Mouse (Mus musculus): ENCODE data around the gene Rptor. TPM values are rescaled to one million over a fixed set of nuclear protein-coding genes. Genes with fewer than 3 reads are reported as not detected.

The Rptor gene
- total and polyA plus RNA-seq, 3 experiments = 19.7 to 32.4 (median 32.1) TPM

GRCm38 (mm10) chr11:119769666-119770065 lies 167.0 kb downstream of the Rptor start:
- Histone ChIP-seq H3K79me2 (replicated peaks; ENCODE audit: control insufficient read depth, insufficient read depth, low read length) (no peaks in the 10 kb centered on the region), H3K4me1 (ENCODE audit: control insufficient read depth, insufficient read depth, low read length) (no peaks in the 10 kb centered on the region; the same call in none of the 2 replicates), H3K27me3 (ENCODE audit: control insufficient read depth, insufficient read depth, low read length) (no peaks in the 10 kb centered on the region), H3K9ac (ENCODE audit: low read depth, low read length) (no peak overlapping the region), H3K4me3 (no peak overlapping the region), H3K27ac (no peak overlapping the region), H3K36me3 (ENCODE audit: control insufficient read depth, insufficient read depth, low read length) (no peaks in the 10 kb centered on the region)
- DNase-seq = no peak
- TF ChIP-seq POLR2A (IDR thresholded peaks at IDR 0.05; ENCODE audit: insufficient read depth, low read depth, low read length) (no peak), CTCF (IDR thresholded peaks at IDR 0.05) (peak; percentile 41)
- intact Hi-C loops (cut with DNase I) = no loop called here
- 74% methylated on average over 4 of the region's 4 CpGs for WGBS

- intact Hi-C loops (cut with DNase I) = no loop called here
- H3K4me1 ChIP-seq (ENCODE audit: control insufficient read depth, insufficient read depth, low read length) = no peaks in the 10 kb centered on the region; the same call in 1 of the 2 replicates
- no peaks in the 10 kb centered on the region for H3K79me2 ChIP-seq (replicated peaks; ENCODE audit: control insufficient read depth, insufficient read depth, low read length)
- no peak overlapping the region for H3K9ac ChIP-seq (ENCODE audit: low read depth, low read length)
- no peak for TF ChIP-seq CTCF (IDR thresholded peaks at IDR 0.05)
- no peak for TF ChIP-seq EP300 (IDR thresholded peaks at IDR 0.05; ENCODE audit: insufficient read depth, low read depth, low read length)
- TF ChIP-seq POLR2A (IDR thresholded peaks at IDR 0.05; ENCODE audit: insufficient read depth, low read depth, low read length) = no peak
- WGBS = 69% methylated on average over 4 of the region's 4 CpGs
- H3K36me3 ChIP-seq (ENCODE audit: control insufficient read depth, insufficient read depth, low read length) = no peaks in the 10 kb centered on the region
- H3K27me3 ChIP-seq (ENCODE audit: control insufficient read depth, insufficient read depth, low read length) = no peaks in the 10 kb centered on the region
- no peak overlapping the region for H3K27ac ChIP-seq
- DNase-seq = no peak
- no peak overlapping the region for H3K4me3 ChIP-seq
These were observed 168.3 kb downstream of the Rptor start for GRCm38 (mm10) chr11:119770985-119771384.

- TF ChIP-seq EP300 (IDR thresholded peaks at IDR 0.05; ENCODE audit: insufficient read depth, low read depth, low read length) (no peak), CTCF (IDR thresholded peaks at IDR 0.05) (no peak), POLR2A (IDR thresholded peaks at IDR 0.05; ENCODE audit: insufficient read depth, low read depth, low read length) (no peak)
- intact Hi-C loops (cut with DNase I) = no loop called here
- Histone ChIP-seq H3K36me3 (ENCODE audit: control insufficient read depth, insufficient read depth, low read length) (no peaks in the 10 kb centered on the region), H3K4me3 (no peak overlapping the region), H3K9ac (ENCODE audit: low read depth, low read length) (no peak overlapping the region), H3K4me1 (ENCODE audit: control insufficient read depth, insufficient read depth, low read length) (peaks cover 5% of the 10 kb centered on the region), H3K27me3 (ENCODE audit: control insufficient read depth, insufficient read depth, low read length) (no peaks in the 10 kb centered on the region), H3K27ac (no peak overlapping the region), H3K79me2 (replicated peaks; ENCODE audit: control insufficient read depth, insufficient read depth, low read length) (no peaks in the 10 kb centered on the region)
- DNase-seq = peak in 1 of 2 experiments; percentile 7
- WGBS = 55% methylated on average over 3 of the region's 3 CpGs
These were observed 170.2 kb downstream of the Rptor start for GRCm38 (mm10) chr11:119772896-119773295.

- intact Hi-C loops (cut with DNase I) = no loop called here
- WGBS = 88% methylated on average over 5 of the region's 5 CpGs
- no peak for DNase-seq
- no peaks in the 10 kb centered on the region for H3K36me3 ChIP-seq (ENCODE audit: control insufficient read depth, insufficient read depth, low read length)
- H3K4me1 ChIP-seq (ENCODE audit: control insufficient read depth, insufficient read depth, low read length) = peaks cover 5% of the 10 kb centered on the region
- TF ChIP-seq CTCF (IDR thresholded peaks at IDR 0.05) = no peak
- no peak for TF ChIP-seq EP300 (IDR thresholded peaks at IDR 0.05; ENCODE audit: insufficient read depth, low read depth, low read length)
- no peak for TF ChIP-seq POLR2A (IDR thresholded peaks at IDR 0.05; ENCODE audit: insufficient read depth, low read depth, low read length)
- H3K79me2 ChIP-seq (replicated peaks; ENCODE audit: control insufficient read depth, insufficient read depth, low read length) = no peaks in the 10 kb centered on the region
- H3K4me3 ChIP-seq = no peak overlapping the region
- no peak overlapping the region for H3K9ac ChIP-seq (ENCODE audit: low read depth, low read length)
- H3K27ac ChIP-seq = no peak overlapping the region
- H3K27me3 ChIP-seq (ENCODE audit: control insufficient read depth, insufficient read depth, low read length) = no peaks in the 10 kb centered on the region
These were observed 172.5 kb downstream of the Rptor start for GRCm38 (mm10) chr11:119775076-119775760.

- H3K9ac ChIP-seq (ENCODE audit: low read depth, low read length) = no peak overlapping the region
- peak in 1 of 2 experiments; percentile 24 for DNase-seq
- H3K79me2 ChIP-seq (replicated peaks; ENCODE audit: control insufficient read depth, insufficient read depth, low read length) = no peaks in the 10 kb centered on the region
- WGBS = 27% methylated on average over 3 of the region's 3 CpGs
- no peaks in the 10 kb centered on the region for H3K27me3 ChIP-seq (ENCODE audit: control insufficient read depth, insufficient read depth, low read length)
- H3K27ac ChIP-seq = no peak overlapping the region; the same call in 1 of the 2 replicates
- H3K36me3 ChIP-seq (ENCODE audit: control insufficient read depth, insufficient read depth, low read length) = no peaks in the 10 kb centered on the region; the same call in 1 of the 2 replicates
- H3K4me1 ChIP-seq (ENCODE audit: control insufficient read depth, insufficient read depth, low read length) = peaks cover 7% of the 10 kb centered on the region
- H3K4me3 ChIP-seq = no peak overlapping the region
- intact Hi-C loops (cut with DNase I) = no loop called here
- TF ChIP-seq POLR2A (IDR thresholded peaks at IDR 0.05; ENCODE audit: insufficient read depth, low read depth, low read length) (no peak), EP300 (IDR thresholded peaks at IDR 0.05; ENCODE audit: insufficient read depth, low read depth, low read length) (no peak), CTCF (IDR thresholded peaks at IDR 0.05) (no peak)
These were observed 174.5 kb downstream of the Rptor start for GRCm38 (mm10) chr11:119777236-119777635.

- Histone ChIP-seq H3K27ac (no peak overlapping the region), H3K36me3 (ENCODE audit: control insufficient read depth, insufficient read depth, low read length) (no peaks in the 10 kb centered on the region; the same call in 1 of the 2 replicates), H3K4me3 (no peak overlapping the region), H3K79me2 (replicated peaks; ENCODE audit: control insufficient read depth, insufficient read depth, low read length) (no peaks in the 10 kb centered on the region), H3K9ac (ENCODE audit: low read depth, low read length) (no peak overlapping the region), H3K27me3 (ENCODE audit: control insufficient read depth, insufficient read depth, low read length) (no peaks in the 10 kb centered on the region), H3K4me1 (ENCODE audit: control insufficient read depth, insufficient read depth, low read length) (peaks cover 7% of the 10 kb centered on the region)
- DNase-seq = no peak
- intact Hi-C loops (cut with DNase I) = no loop called here
- no peak for TF ChIP-seq CTCF (IDR thresholded peaks at IDR 0.05)
- TF ChIP-seq POLR2A (IDR thresholded peaks at IDR 0.05; ENCODE audit: insufficient read depth, low read depth, low read length) = no peak
- no peak for TF ChIP-seq EP300 (IDR thresholded peaks at IDR 0.05; ENCODE audit: insufficient read depth, low read depth, low read length)
- WGBS = 97% methylated on average over 1 of the region's 1 CpGs
These were observed 175.2 kb downstream of the Rptor start for GRCm38 (mm10) chr11:119777872-119778271.

Measured in heart, adult 2 months (tissue).